Mouse (Mus musculus) C2C12 (cell line): ENCODE results near the gene Taar6. TPM values are rescaled to one million over a fixed set of nuclear protein-coding genes. Genes with fewer than 3 reads are reported as not detected.

Experiments
- H3K27me3 ChIP-seq: one replicate; pipeline ENCODE4 v1.6.1; 2011; ENCODE audit not compliant: control insufficient read depth, insufficient read depth, insufficient read length
- H3K36me3 ChIP-seq: one replicate; pipeline ENCODE4 v1.6.1; 2011; ENCODE audit not compliant: control insufficient read depth, insufficient read depth
- H3K4me3 ChIP-seq: one replicate; pipeline ENCODE4 v1.5.1; 2011; ENCODE audit warnings: mild to moderate bottlenecking, control low read depth; ENCODE audit not compliant: poor library complexity, insufficient read depth, severe bottlenecking
- H3K79me2 ChIP-seq: one replicate; pipeline ENCODE4 v1.6.1; 2011; ENCODE audit not compliant: control insufficient read depth, insufficient read depth
- H3K79me3 ChIP-seq: one replicate; pipeline ENCODE4 v1.6.1; 2011; ENCODE audit warnings: low read depth, control low read depth
- H3ac ChIP-seq: one replicate; pipeline ENCODE3; 2011; ENCODE audit warnings: low read depth; ENCODE audit not compliant: control insufficient read depth, insufficient read length
- CEBPB ChIP-seq: IDR thresholded peaks from one replicate; pipeline ENCODE4 v1.6.1; 2011; ENCODE audit warnings: low read depth, mild to moderate bottlenecking, control low read depth, moderate library complexity
- CTCF ChIP-seq: IDR thresholded peaks from one replicate; pipeline ENCODE4 v1.5.1; 2011; ENCODE audit not compliant: control insufficient read depth, insufficient read depth, insufficient read length
- FOSL1 ChIP-seq: IDR thresholded peaks from one replicate; pipeline ENCODE4 v1.8.0; 2011; ENCODE audit warnings: mild to moderate bottlenecking, low read length; ENCODE audit not compliant: poor library complexity, insufficient read depth, severe bottlenecking
- MAX ChIP-seq: IDR thresholded peaks from one replicate; pipeline ENCODE4 v1.6.1; 2011; ENCODE audit warnings: mild to moderate bottlenecking, control low read depth
- MYOD1 ChIP-seq: IDR thresholded peaks from one replicate; pipeline ENCODE4 v1.6.1; 2011; ENCODE audit warnings: low read depth; ENCODE audit not compliant: control insufficient read depth, insufficient read length
- MYOG ChIP-seq: IDR thresholded peaks from one replicate; pipeline ENCODE4 v1.6.1; 2011; ENCODE audit not compliant: control insufficient read depth, insufficient read length; ENCODE audit errors: extremely low read depth
- USF1 ChIP-seq: IDR thresholded peaks from one replicate; pipeline ENCODE4 v1.6.1; 2011; ENCODE audit warnings: low read depth, mild to moderate bottlenecking, control low read depth, moderate library complexity
- polyA plus RNA-seq: library from polyadenylated mRNA; unstranded; fragments of >200 nt; fragmentation: generic; extraction: Trizol; gene quantifications from one replicate; pipeline ENCODE4 v1.2.1, GENCODE M21; 2012; ENCODE audit warnings: missing spikeins

Gene Taar6
- polyA plus RNA-seq, 1 experiment, result not detected

GRCm38 (mm10) chr10:23970656-23971165 is 14.7 kb downstream of the Taar6 start, which contains the start of gene Taar5:
Gene Taar5, plus strand, starts transcription at chr10:23970706.
- no peak for TF ChIP-seq MYOG
- peaks cover 18% of the 10 kb centered on the region for H3K27me3 ChIP-seq
- no peaks in the 10 kb centered on the region for H3K79me3 ChIP-seq
- no peak within 1 kb of the TSS for H3ac ChIP-seq
- H3K36me3 ChIP-seq, result no peaks in the 10 kb centered on the region
- H3K4me3 ChIP-seq, result no peak within 1 kb of the TSS
- H3K79me2 ChIP-seq, result no peaks in the 10 kb centered on the region

GRCm38 (mm10) chr10:23964921-23965610 is 20.4 kb downstream of the Taar6 start:
- no peak for TF ChIP-seq FOSL1
- no peak for TF ChIP-seq MYOD1
- no peak for TF ChIP-seq USF1
- no peak for TF ChIP-seq MAX
- no peak for TF ChIP-seq MYOG
- no peak for TF ChIP-seq CEBPB
- TF ChIP-seq CTCF, result no peak
- Histone ChIP-seq H3K27me3 (peaks cover 7% of the 10 kb centered on the region), H3K79me3 (no peaks in the 10 kb centered on the region)

GRCm38 (mm10) chr10:23963444-23963843 is 22.0 kb downstream of the Taar6 start:
- no peaks in the 10 kb centered on the region for H3K79me3 ChIP-seq
- no peak overlapping the region for H3K4me3 ChIP-seq
- TF ChIP-seq MAX (no peak), MYOG (no peak), CTCF (no peak), CEBPB (no peak), FOSL1 (no peak), USF1 (no peak), MYOD1 (no peak)
- no peak overlapping the region for H3ac ChIP-seq
- H3K79me2 ChIP-seq, result no peaks in the 10 kb centered on the region
- no peaks in the 10 kb centered on the region for H3K36me3 ChIP-seq
- H3K27me3 ChIP-seq, result peaks cover 7% of the 10 kb centered on the region

More at GRCm38 (mm10) chr10:23964921-23965610, 20.4 kb downstream of the Taar6 start:
- no peaks in the 10 kb centered on the region for H3K36me3 ChIP-seq
- H3K4me3 ChIP-seq, result no peak overlapping the region
- H3K79me2 ChIP-seq, result no peaks in the 10 kb centered on the region
- no peak overlapping the region for H3ac ChIP-seq

GRCm38 (mm10) chr10:23960444-23960915 is 25.0 kb downstream of the Taar6 start, which contains the start of gene Taar4:
Gene Taar4, plus strand, starts transcription at chr10:23960494.
- peaks cover 3% of the 10 kb centered on the region for H3K27me3 ChIP-seq
- H3K79me2 ChIP-seq, result no peaks in the 10 kb centered on the region
- TF ChIP-seq USF1 (no peak), CEBPB (no peak)

GRCm38 (mm10) chr10:23959071-23959470 is 26.4 kb downstream of the Taar6 start:
- H3K79me2 ChIP-seq, result no peaks in the 10 kb centered on the region

More at GRCm38 (mm10) chr10:23960444-23960915, 25.0 kb downstream of the Taar6 start, which contains the start of gene Taar4:
- Histone ChIP-seq H3K4me3 (no peak within 1 kb of the TSS), H3K36me3 (no peaks in the 10 kb centered on the region), H3K79me3 (no peaks in the 10 kb centered on the region), H3ac (no peak within 1 kb of the TSS)

GRCm38 (mm10) chr10:23951714-23952113 is 33.7 kb downstream of the Taar6 start:
- no peaks in the 10 kb centered on the region for H3K79me3 ChIP-seq
- H3K36me3 ChIP-seq, result no peaks in the 10 kb centered on the region
- no peaks in the 10 kb centered on the region for H3K79me2 ChIP-seq
- no peak for TF ChIP-seq MYOG
- no peak overlapping the region for H3ac ChIP-seq
- peaks cover 19% of the 10 kb centered on the region for H3K27me3 ChIP-seq
- H3K4me3 ChIP-seq, result no peak overlapping the region

More at GRCm38 (mm10) chr10:23959071-23959470, 26.4 kb downstream of the Taar6 start:
- H3K36me3 ChIP-seq, result no peaks in the 10 kb centered on the region
- H3K79me3 ChIP-seq, result no peaks in the 10 kb centered on the region
- H3K27me3 ChIP-seq, result peaks cover 10% of the 10 kb centered on the region
- no peak overlapping the region for H3K4me3 ChIP-seq
- no peak overlapping the region for H3ac ChIP-seq
- no peak for TF ChIP-seq FOSL1
- no peak for TF ChIP-seq MYOG
- no peak for TF ChIP-seq MYOD1
- no peak for TF ChIP-seq USF1
- TF ChIP-seq MAX, result no peak
- no peak for TF ChIP-seq CEBPB
- TF ChIP-seq CTCF, result no peak
